Mouse (Mus musculus) intestine, embryonic 15.5 days (tissue): ENCODE data around the gene Cry1. TPM values are rescaled to one million over a fixed set of nuclear protein-coding genes. Genes with fewer than 3 reads are reported as not detected.

Experiments
- ATAC-seq: fragments of 200-750 bp; cut with Nextera tagmentation; 2 replicates; pipeline ENCODE4 v1.8.0; 2017; ENCODE audit warnings: moderate TSS enrichment, moderate library complexity
- H3K27ac ChIP-seq: fragments of 300-500 bp; sonication (generic); 2 replicates; pipeline ENCODE4 v1.5.1; 2015; ENCODE audit warnings: mild to moderate bottlenecking, inconsistent platforms
- H3K27me3 ChIP-seq: fragments of 300-500 bp; sonication (generic); replicated peaks from 2 replicates; pipeline ENCODE4 v1.6.1; 2015; ENCODE audit warnings: inconsistent platforms
- H3K36me3 ChIP-seq: fragments of 300-500 bp; sonication (generic); 2 replicates; pipeline ENCODE4 v1.6.1; 2015; ENCODE audit warnings: inconsistent platforms
- H3K4me1 ChIP-seq: fragments of 300-500 bp; sonication (generic); replicated peaks from 2 replicates; pipeline ENCODE4 v1.6.1; 2015; ENCODE audit warnings: inconsistent platforms
- H3K4me2 ChIP-seq: fragments of 300-500 bp; sonication (generic); replicated peaks from 2 replicates; pipeline ENCODE4 v1.6.1; 2015; ENCODE audit warnings: mild to moderate bottlenecking, inconsistent platforms
- H3K4me3 ChIP-seq: fragments of 300-500 bp; sonication (generic); replicated peaks from 2 replicates; pipeline ENCODE4 v1.5.1; 2015; ENCODE audit warnings: inconsistent platforms
- H3K9ac ChIP-seq: fragments of 300-500 bp; sonication (generic); 2 replicates; pipeline ENCODE4 v1.6.1; 2015; ENCODE audit warnings: inconsistent platforms
- H3K9me3 ChIP-seq: fragments of 300-500 bp; sonication (generic); 2 replicates; pipeline ENCODE4 v1.6.1; 2016; ENCODE audit warnings: inconsistent platforms
- WGBS: fragments of 180-500 bp; shearing (Covaris S2); methylation state at CpG from one replicate; pipeline ENCODE4 v1.1.7; 2015; 5-methylcytosine and 5-hydroxymethylcytosine counted together
- polyA plus RNA-seq: library from polyadenylated mRNA; unstranded; fragments of >200 nt; fragmentation: Nextera tagmentation; extraction: Ambion mirVana; gene quantifications from 2 replicates; pipeline ENCODE4 v1.2.1, GENCODE M21; 2015

The Cry1 gene
- polyA plus RNA-seq, 1 experiment from 2014 or later: 28.1 TPM

DNA sequence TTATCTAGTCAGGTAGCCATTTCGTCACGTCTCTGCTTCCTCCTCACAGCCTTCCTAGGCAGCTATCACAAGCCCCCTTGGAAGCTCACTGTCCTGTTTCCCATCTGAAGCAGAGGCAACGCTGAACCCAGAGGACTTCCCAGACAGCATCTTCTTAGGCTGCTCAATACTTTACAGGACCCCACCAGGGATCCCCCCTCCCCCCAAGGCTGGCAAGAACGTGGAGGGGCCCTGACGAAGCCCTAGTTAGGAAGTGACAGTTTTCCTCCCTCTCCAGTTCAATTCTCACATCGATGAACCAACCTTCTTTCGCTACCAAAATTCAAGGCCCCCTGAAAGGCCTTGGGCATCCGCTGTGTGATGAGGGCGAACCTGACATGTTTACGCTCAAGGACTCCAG lies 83.0 kb downstream of the Cry1 start:
- no peaks in the 10 kb centered on the region for H3K36me3 ChIP-seq
- no peaks in the 10 kb centered on the region for H3K27me3 ChIP-seq
- peak overlapping the region; percentile 71 for H3K27ac ChIP-seq
- no peaks in the 10 kb centered on the region for H3K4me1 ChIP-seq
- H3K4me2 ChIP-seq: peak overlapping the region; percentile 87
- H3K9me3 ChIP-seq: no peaks in the 10 kb centered on the region
- H3K9ac ChIP-seq: peak overlapping the region; percentile 91
- 3% methylated on average over 10 of the region's 10 CpGs for WGBS
- H3K4me3 ChIP-seq: peak overlapping the region; percentile 94
- peak; percentile 9 for ATAC-seq

Other genes with a start within 250 kb of the Cry1 start
- 0.41 and 0.67 TPM in 2 replicates for gene Fhl4, start 82.6 kb downstream of the Cry1 start, polyA plus RNA-seq
- gene Tmem263, start 82.4 kb downstream of the Cry1 start, polyA plus RNA-seq: 54.1 and 60.2 TPM in 2 replicates
- gene Mterf2, start 57.0 kb downstream of the Cry1 start, polyA plus RNA-seq: 17.0 and 17.5 TPM in 2 replicates
- 1.5 and 1.6 TPM in 2 replicates for gene Btbd11, start 201.8 kb upstream of the Cry1 start, polyA plus RNA-seq